ENCODE assay signal across 8 mouse cellular contexts in the genomic region with DNA sequence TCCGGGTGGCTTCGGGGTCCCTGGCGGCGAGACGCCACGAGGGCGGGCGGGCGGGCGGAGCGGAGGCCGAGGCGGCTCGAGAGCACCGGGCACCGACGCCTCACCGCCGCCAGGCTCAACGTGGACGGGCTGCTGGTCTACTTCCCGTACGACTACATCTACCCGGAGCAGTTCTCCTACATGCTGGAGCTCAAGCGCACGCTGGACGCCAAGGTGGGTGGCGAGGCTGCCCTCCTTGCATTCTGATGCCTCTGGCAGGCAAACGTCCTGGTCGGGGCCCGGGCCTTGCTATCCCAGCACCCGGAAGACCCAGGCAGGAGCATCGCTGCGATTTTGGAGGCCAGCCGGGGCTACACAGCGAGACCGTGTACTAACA. TPM values are rescaled to one million over a fixed set of nuclear protein-coding genes. Genes with fewer than 3 reads are reported as not detected.
DNase-seq lines count a peak whose midpoint lies in the region; ATAC-seq and TF ChIP-seq lines count a peak whose summit lies in the region.

No protein-coding gene starts in this region.

- WGBS in embryonic facial prominence, embryonic 10.5 days: under 1% methylated on average over 37 of the region's 37 CpGs
- under 1% methylated on average over 28 of the region's 37 CpGs for WGBS in hindbrain, embryonic 15.5 days
- under 1% methylated on average over 27 of the region's 37 CpGs for WGBS in midbrain, embryonic 11.5 days

- no peaks in the 10 kb centered on the region for H3K27me3 ChIP-seq in C2C12 (ENCODE audit: control insufficient read depth, insufficient read depth, insufficient read length)
- no peaks in the 10 kb centered on the region for H3K27me3 ChIP-seq in embryonic facial prominence, embryonic 10.5 days (replicated peaks; ENCODE audit: low read depth, poor library complexity, severe bottlenecking)
- H3K27me3 ChIP-seq in hindbrain, embryonic 15.5 days: no peaks in the 10 kb centered on the region
- H3K27me3 ChIP-seq in midbrain, embryonic 11.5 days (ENCODE audit: control insufficient read depth, insufficient read depth, low read length): no peaks in the 10 kb centered on the region

- H3K36me3 ChIP-seq in C2C12 (ENCODE audit: control insufficient read depth, insufficient read depth): no peaks in the 10 kb centered on the region
- peaks cover 48% of the 10 kb centered on the region for H3K36me3 ChIP-seq in embryonic facial prominence, embryonic 10.5 days (replicated peaks)
- H3K36me3 ChIP-seq in hindbrain, embryonic 15.5 days: peaks cover 23% of the 10 kb centered on the region
- H3K36me3 ChIP-seq in midbrain, embryonic 11.5 days (ENCODE audit: control insufficient read depth, insufficient read depth, low read length): peaks cover 18% of the 10 kb centered on the region

- peak overlapping the region; percentile 44 for H3K4me3 ChIP-seq in C2C12 (ENCODE audit: insufficient read depth, poor library complexity, severe bottlenecking)
- H3K4me3 ChIP-seq in embryonic facial prominence, embryonic 10.5 days: peak overlapping the region; percentile 98
- peak overlapping the region; percentile 93 for H3K4me3 ChIP-seq in hindbrain, embryonic 15.5 days
- H3K4me3 ChIP-seq in midbrain, embryonic 11.5 days (ENCODE audit: low read depth, low read length): peak overlapping the region; percentile 98

- no peaks in the 10 kb centered on the region for H3K9me3 ChIP-seq in embryonic facial prominence, embryonic 10.5 days
- no peaks in the 10 kb centered on the region for H3K9me3 ChIP-seq in hindbrain, embryonic 15.5 days
- no peaks in the 10 kb centered on the region for H3K9me3 ChIP-seq in midbrain, embryonic 11.5 days (ENCODE audit: control insufficient read depth, low read length)

- peak overlapping the region; percentile 82 for H3K9ac ChIP-seq in hindbrain, embryonic 15.5 days
- H3K9ac ChIP-seq in midbrain, embryonic 11.5 days (ENCODE audit: low read length): peak overlapping the region; percentile 87

- TF ChIP-seq CTCF in C2C12 (IDR thresholded peaks at IDR 0.05; ENCODE audit: control insufficient read depth, insufficient read depth, insufficient read length): no peak

- H3K4me2 ChIP-seq in hindbrain, embryonic 15.5 days: peak overlapping the region; percentile 58
- H3K4me2 ChIP-seq in midbrain, embryonic 11.5 days: peak overlapping the region; percentile 92

- peaks cover 26% of the 10 kb centered on the region for H3K79me2 ChIP-seq in C2C12 (ENCODE audit: control insufficient read depth, insufficient read depth)

- peaks cover 15% of the 10 kb centered on the region for H3K4me1 ChIP-seq in embryonic facial prominence, embryonic 10.5 days
- peaks cover 17% of the 10 kb centered on the region for H3K4me1 ChIP-seq in hindbrain, embryonic 15.5 days (replicated peaks)
- H3K4me1 ChIP-seq in midbrain, embryonic 11.5 days (ENCODE audit: control insufficient read depth, insufficient read depth, low read length): peaks cover 10% of the 10 kb centered on the region

- H3K79me3 ChIP-seq in C2C12 (ENCODE audit: low read depth): peaks cover 14% of the 10 kb centered on the region

- intact Hi-C loops in left cerebral cortex, postnatal 4 days (cut with DNase I): no loop called here

- DNase-seq in gastrocnemius, postnatal 10 days: peak; percentile 37
- DNase-seq in gastrocnemius, adult 8-10 months (ENCODE audit: low spot score in 2 of 2): no peak
- DNase-seq in embryonic facial prominence, embryonic 10.5 days (ENCODE audit: low spot score): no peak
- peak; percentile 91 for DNase-seq in midbrain, embryonic 11.5 days (ENCODE audit: low spot score, missing footprints)
- DNase-seq in right cerebral cortex, postnatal 25 days: no peak
- no peak for DNase-seq in left cerebral cortex, postnatal 4 days

- peak; percentile 64 for ATAC-seq in hindbrain, embryonic 15.5 days (ENCODE audit: low FRiP score, low read depth)
- ATAC-seq in midbrain, embryonic 11.5 days (ENCODE audit: low FRiP score): peak; percentile 70; the same call in 1 of the 2 replicates

- H3K27ac ChIP-seq in embryonic facial prominence, embryonic 10.5 days (replicated peaks): peak overlapping the region; percentile 84
- peak overlapping the region; percentile 71 for H3K27ac ChIP-seq in hindbrain, embryonic 15.5 days (replicated peaks)
- no peak overlapping the region; the same call in 1 of the 2 replicates for H3K27ac ChIP-seq in midbrain, embryonic 11.5 days (ENCODE audit: low read depth, low read length)

- H3ac ChIP-seq in C2C12 (ENCODE audit: control insufficient read depth, insufficient read length, low read depth): peak overlapping the region; percentile 72

TF ChIP-seq in C2C12, 6 proteins besides CTCF, POLR2A, EP300 and RAD21:
- no peak for TF ChIP-seq FOSL1 (IDR thresholded peaks at IDR 0.05; ENCODE audit: insufficient read depth, low read length, poor library complexity, severe bottlenecking)
- TF ChIP-seq CEBPB (IDR thresholded peaks at IDR 0.05; ENCODE audit: low read depth): no peak
- no peak for TF ChIP-seq USF1 (IDR thresholded peaks at IDR 0.05; ENCODE audit: low read depth)
- TF ChIP-seq MAX (IDR thresholded peaks at IDR 0.05): no peak
- TF ChIP-seq MYOG (IDR thresholded peaks at IDR 0.05; ENCODE audit: control insufficient read depth, extremely low read depth, insufficient read length): no peak
- TF ChIP-seq MYOD1 (IDR thresholded peaks at IDR 0.05; ENCODE audit: control insufficient read depth, insufficient read length, low read depth): no peak

RNA-seq across cellular contexts. Expression of a gene that starts 0.3 kb away (rescaled TPM):
- 1 to 10 TPM; 7.7 to 9.7 TPM for total RNA-seq in gastrocnemius, postnatal 10 days (2021)
- total RNA-seq in gastrocnemius, adult 8-10 months (2022): 10 to 100 TPM in 2 of 4 experiments, 1 to 10 TPM in 2; 7.5 to 14.9 (median 10.4) TPM
- polyA plus RNA-seq in C2C12 (2012; fragmentation: generic; extraction: Trizol): 9.7 TPM
- polyA plus RNA-seq in embryonic facial prominence, embryonic 10.5 days (2016; fragmentation: Nextera tagmentation; extraction: Ambion mirVana): 28.1 and 28.8 TPM in 2 replicates
- 23.8 and 24.4 TPM in 2 replicates for polyA plus RNA-seq in hindbrain, embryonic 15.5 days (2015; fragmentation: Nextera tagmentation; extraction: Ambion mirVana)
- 10.3 and 10.9 TPM in 2 replicates for polyA plus RNA-seq in midbrain, embryonic 11.5 days (2014; fragmentation: Nextera tagmentation; extraction: Ambion mirVana)
- total RNA-seq in left cerebral cortex, postnatal 4 days (2021): 10 to 100 TPM; 46.1 to 62.8 TPM

RNA-seq across cellular contexts. Expression of a gene that starts 21.8 kb away (rescaled TPM):
- under 1 TPM; 0.12 to 0.18 TPM for total RNA-seq in gastrocnemius, postnatal 10 days (2021)
- under 1 TPM in 3 of 4 experiments, not detected in 1; 0.21 to 0.40 (median 0.24) TPM for total RNA-seq in gastrocnemius, adult 8-10 months (2022)
- 4.3 TPM for polyA plus RNA-seq in C2C12 (2012; fragmentation: generic; extraction: Trizol)
- 7.9 and 8.8 TPM in 2 replicates for polyA plus RNA-seq in embryonic facial prominence, embryonic 10.5 days (2016; fragmentation: Nextera tagmentation; extraction: Ambion mirVana)
- 1.2 and 2.1 TPM in 2 replicates for polyA plus RNA-seq in hindbrain, embryonic 15.5 days (2015; fragmentation: Nextera tagmentation; extraction: Ambion mirVana)
- 0.37 and 1.4 TPM in 2 replicates for polyA plus RNA-seq in midbrain, embryonic 11.5 days (2014; fragmentation: Nextera tagmentation; extraction: Ambion mirVana)
- 1 to 10 TPM; 1.2 to 1.3 TPM for total RNA-seq in left cerebral cortex, postnatal 4 days (2021)

RNA-seq across cellular contexts. Expression of a gene that starts 22.4 kb away (rescaled TPM):
- total RNA-seq in gastrocnemius, postnatal 10 days (2021): over 10,000 TPM; 22,462 to 26,486 TPM
- over 10,000 TPM; 38,224 to 44,934 (median 40,442) TPM for total RNA-seq in gastrocnemius, adult 8-10 months (2022)
- 1.9 TPM for polyA plus RNA-seq in C2C12 (2012; fragmentation: generic; extraction: Trizol)
- 0.20 TPM in 1 of 2 replicates, not detected in the other for polyA plus RNA-seq in embryonic facial prominence, embryonic 10.5 days (2016; fragmentation: Nextera tagmentation; extraction: Ambion mirVana)
- 0.23 and 1.4 TPM in 2 replicates for polyA plus RNA-seq in hindbrain, embryonic 15.5 days (2015; fragmentation: Nextera tagmentation; extraction: Ambion mirVana)
- not detected in 2 replicates for polyA plus RNA-seq in midbrain, embryonic 11.5 days (2014; fragmentation: Nextera tagmentation; extraction: Ambion mirVana)
- not detected for total RNA-seq in left cerebral cortex, postnatal 4 days (2021)

RNA-seq across cellular contexts. Expression of a gene that starts 22.6 kb away (rescaled TPM):
- total RNA-seq in gastrocnemius, postnatal 10 days (2021): 1 to 10 TPM; 2.7 to 2.8 TPM
- 1 to 10 TPM; 2.8 to 6.3 (median 4.1) TPM for total RNA-seq in gastrocnemius, adult 8-10 months (2022)
- 21.5 TPM for polyA plus RNA-seq in C2C12 (2012; fragmentation: generic; extraction: Trizol)
- 6.9 and 7.1 TPM in 2 replicates for polyA plus RNA-seq in embryonic facial prominence, embryonic 10.5 days (2016; fragmentation: Nextera tagmentation; extraction: Ambion mirVana)
- 2.6 and 3.0 TPM in 2 replicates for polyA plus RNA-seq in hindbrain, embryonic 15.5 days (2015; fragmentation: Nextera tagmentation; extraction: Ambion mirVana)
- polyA plus RNA-seq in midbrain, embryonic 11.5 days (2014; fragmentation: Nextera tagmentation; extraction: Ambion mirVana): 3.0 and 3.2 TPM in 2 replicates
- 1 to 10 TPM; 6.0 to 6.4 TPM for total RNA-seq in left cerebral cortex, postnatal 4 days (2021)

RNA-seq across cellular contexts. Expression of a gene that starts 22.9 kb away (rescaled TPM):
- total RNA-seq in gastrocnemius, postnatal 10 days (2021): 1 to 10 TPM; 7.8 to 9.8 TPM
- 10 to 100 TPM in 3 of 4 experiments, 1 to 10 TPM in 1; 8.9 to 13.9 (median 11.2) TPM for total RNA-seq in gastrocnemius, adult 8-10 months (2022)
- polyA plus RNA-seq in C2C12 (2012; fragmentation: generic; extraction: Trizol): 25.6 TPM
- polyA plus RNA-seq in embryonic facial prominence, embryonic 10.5 days (2016; fragmentation: Nextera tagmentation; extraction: Ambion mirVana): 26.8 and 28.9 TPM in 2 replicates
- polyA plus RNA-seq in hindbrain, embryonic 15.5 days (2015; fragmentation: Nextera tagmentation; extraction: Ambion mirVana): 21.2 and 22.5 TPM in 2 replicates
- polyA plus RNA-seq in midbrain, embryonic 11.5 days (2014; fragmentation: Nextera tagmentation; extraction: Ambion mirVana): 15.1 and 15.4 TPM in 2 replicates
- total RNA-seq in left cerebral cortex, postnatal 4 days (2021): 10 to 100 TPM; 15.9 to 18.7 TPM

Comparison
In these comparisons a context has a peak if more than half of its experiments do, and no peak if none do; other contexts are left out.
1. DNase-seq: peak in gastrocnemius, postnatal 10 days (single experiment) and midbrain, embryonic 11.5 days (single experiment); none in gastrocnemius, adult 8-10 months (0 of 2), embryonic facial prominence, embryonic 10.5 days (single experiment), right cerebral cortex, postnatal 25 days (single experiment) and left cerebral cortex, postnatal 4 days (single experiment).
2. H3K4me3 ChIP-seq: peak in every context shown above with its lines; median percentile 98 in embryonic facial prominence, embryonic 10.5 days; 98 in midbrain, embryonic 11.5 days; 93 in hindbrain, embryonic 15.5 days; 44 in C2C12.